Mouse (Mus musculus) MEL (cell line): Measurements from ENCODE around the gene Gm49384.

Experiments
- BHLHE40 ChIP-seq: IDR thresholded peaks from 2 replicates; pipeline ENCODE4 v1.6.1; 2012; ENCODE audit warnings: low read depth, mild to moderate bottlenecking, inconsistent platforms, low read length, improper control_type of control experiment, borderline replicate concordance
- CHD2 ChIP-seq: IDR thresholded peaks from 2 replicates; pipeline ENCODE4 v1.6.1; 2011; ENCODE audit warnings: low read length, improper control_type of control experiment
- CTCF ChIP-seq, 3 experiments: IDR thresholded peaks in 2 of 3; conservative IDR thresholded peaks in 1 of 3; 2 replicates each; pipeline ENCODE4 v1.5.1; 2011 to 2012; ENCODE audit warnings: low read length in 3 of 3, low read depth in 2 of 3, mild to moderate bottlenecking in 2 of 3, improper control_type of control experiment in 1 of 3, inconsistent platforms in 1 of 3, mixed read lengths in 1 of 3, moderate library complexity in 1 of 3; ENCODE audit not compliant: control insufficient read depth in 1 of 3, insufficient read depth in 1 of 3, poor library complexity in 1 of 3, severe bottlenecking in 1 of 3
- EP300 ChIP-seq, 2 experiments: IDR thresholded peaks; 2 replicates each; pipeline ENCODE4 v1.6.1; 2011; ENCODE audit warnings: improper control_type of control experiment in 2 of 2, low read length in 2 of 2, low read depth in 1 of 2, mild to moderate bottlenecking in 1 of 2
- GATA1 ChIP-seq: IDR thresholded peaks from 2 replicates; pipeline ENCODE4 v1.6.1; 2011; ENCODE audit warnings: low read depth, low read length, improper control_type of control experiment
- HCFC1 ChIP-seq: IDR thresholded peaks from 2 replicates; pipeline ENCODE4 v1.6.1; 2012; ENCODE audit warnings: low read depth, mild to moderate bottlenecking, inconsistent platforms, low read length, improper control_type of control experiment, moderate library complexity
- NELFE ChIP-seq: IDR thresholded peaks from 2 replicates; pipeline ENCODE4 v1.6.1; 2011; ENCODE audit warnings: low read depth, low read length, improper control_type of control experiment
- POLR2A ChIP-seq, 2 experiments: IDR thresholded peaks; 2 replicates each; pipeline ENCODE4 v1.6.1; 2011 to 2012; ENCODE audit warnings: low read length in 2 of 2, mild to moderate bottlenecking in 2 of 2, control low read depth in 1 of 2, improper control_type of control experiment in 1 of 2, low read depth in 1 of 2, moderate library complexity in 1 of 2; ENCODE audit not compliant: control insufficient read depth in 1 of 2, insufficient read depth in 1 of 2, poor library complexity in 1 of 2
- RCOR1 ChIP-seq: IDR thresholded peaks from 2 replicates; pipeline ENCODE4 v1.6.1; 2012; ENCODE audit warnings: low read depth, mild to moderate bottlenecking, inconsistent platforms, low read length, improper control_type of control experiment
- USF1 ChIP-seq: IDR thresholded peaks from 2 replicates; pipeline ENCODE4 v1.6.1; 2014; ENCODE audit warnings: low read depth, mild to moderate bottlenecking, inconsistent platforms, low read length, improper control_type of control experiment, moderate library complexity
- ZKSCAN1 ChIP-seq: IDR thresholded peaks from 2 replicates; pipeline ENCODE4 v1.6.1; 2012; ENCODE audit warnings: low read depth, mild to moderate bottlenecking, inconsistent platforms, low read length, improper control_type of control experiment, moderate library complexity

GRCm38 (mm10) chr12:69168461-69169106, 35.5 kb downstream of the Gm49384 start, which contains the start of gene Lrr1:
- TF ChIP-seq RCOR1 (no peak), BHLHE40 (no peak), NELFE (peak; percentile 78), HCFC1 (peak; percentile 83), POLR2A (IDR thresholded peaks at IDR 0.05; ENCODE audit: control insufficient read depth in 1 of 2, insufficient read depth in 1 of 2, low read depth in 1 of 2, low read length in 2 of 2, poor library complexity in 1 of 2) (peak; percentile 82 to 91), EP300 (IDR thresholded peaks at IDR 0.05; ENCODE audit: low read depth in 1 of 2, low read length in 2 of 2) (no peak), CHD2 (no peak), CTCF (IDR thresholded peaks at IDR 0.05 in 2 of 3, conservative IDR thresholded peaks at IDR 0.05 in 1 of 3; ENCODE audit: control insufficient read depth in 1 of 3, insufficient read depth in 1 of 3, low read depth in 2 of 3, low read length in 3 of 3, poor library complexity in 1 of 3, severe bottlenecking in 1 of 3) (no peak; a peak in 2 of 6 replicates), USF1 (no peak), GATA1 (no peak), ZKSCAN1 (no peak)
